Mouse (Mus musculus) ovary, postnatal 14 days (tissue): ENCODE measurements around the gene Rbfox1.

Source experiments
- DNase-seq: peaks from one replicate; pipeline ENCODE4 v3.0.0; 2022; ENCODE audit warnings: low spot score

Rbfox1 gene

DNA sequence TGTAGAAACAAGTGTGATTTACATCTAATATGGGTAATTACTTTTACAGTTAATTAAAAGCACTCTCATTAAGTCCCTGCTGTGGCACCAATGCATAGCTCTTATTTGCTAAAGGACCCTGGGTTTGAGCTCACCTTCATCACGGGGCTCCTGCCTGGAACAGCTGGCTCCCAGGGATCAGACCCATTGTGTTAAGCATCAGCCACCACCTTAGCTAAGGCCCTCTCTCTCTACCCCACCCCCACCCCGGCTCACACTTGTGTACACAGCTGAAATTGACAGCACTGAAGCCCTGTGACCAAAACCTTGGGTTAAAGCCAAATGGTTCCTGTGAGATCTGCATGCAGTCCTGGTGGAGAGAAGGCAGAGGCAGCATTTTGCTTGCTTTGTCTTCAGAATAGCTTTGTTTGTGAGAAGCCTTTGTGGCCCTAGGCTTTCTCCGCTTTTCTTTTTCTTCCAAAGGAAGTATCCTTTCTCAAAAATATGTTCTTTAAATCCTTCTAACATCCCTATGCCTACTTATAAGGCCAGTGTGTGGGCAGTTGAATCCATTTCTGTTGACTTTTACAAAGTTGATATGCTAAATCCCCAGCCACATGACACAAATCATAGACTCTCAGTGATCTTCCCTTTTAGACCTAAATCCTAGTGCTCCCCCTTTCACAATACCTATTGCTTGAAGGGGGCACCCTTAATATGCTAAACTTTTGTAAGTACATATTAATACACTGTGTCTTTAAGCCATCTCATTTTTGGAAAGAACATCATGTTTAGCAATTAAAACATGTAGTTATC, 594.7 kb downstream of the Rbfox1 start:
- no peak for DNase-seq

GRCm38 (mm10) chr16:6480411-6480728, 595.2 kb downstream of the Rbfox1 start:
- peak; percentile 51 for DNase-seq

DNA sequence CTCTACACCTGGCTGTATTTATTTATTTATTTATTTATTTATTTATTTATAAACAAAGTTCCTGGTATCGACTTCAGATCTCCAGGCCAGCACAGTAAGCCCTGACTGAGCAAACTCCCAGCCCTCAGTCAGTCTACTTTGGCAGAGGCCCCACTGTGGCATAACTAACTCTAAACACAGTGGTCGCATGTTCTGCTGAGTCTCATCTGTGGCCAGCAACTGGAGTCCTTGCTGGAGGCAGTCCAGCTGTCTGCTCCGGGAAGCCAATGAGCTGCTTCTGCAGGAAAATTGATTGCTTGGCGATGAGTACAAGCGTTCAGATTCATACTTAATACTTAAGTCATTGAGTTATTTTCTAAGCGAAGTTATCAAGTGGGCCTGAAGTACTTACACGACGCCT, 598.5 kb downstream of the Rbfox1 start:
- DNase-seq: no peak

DNA sequence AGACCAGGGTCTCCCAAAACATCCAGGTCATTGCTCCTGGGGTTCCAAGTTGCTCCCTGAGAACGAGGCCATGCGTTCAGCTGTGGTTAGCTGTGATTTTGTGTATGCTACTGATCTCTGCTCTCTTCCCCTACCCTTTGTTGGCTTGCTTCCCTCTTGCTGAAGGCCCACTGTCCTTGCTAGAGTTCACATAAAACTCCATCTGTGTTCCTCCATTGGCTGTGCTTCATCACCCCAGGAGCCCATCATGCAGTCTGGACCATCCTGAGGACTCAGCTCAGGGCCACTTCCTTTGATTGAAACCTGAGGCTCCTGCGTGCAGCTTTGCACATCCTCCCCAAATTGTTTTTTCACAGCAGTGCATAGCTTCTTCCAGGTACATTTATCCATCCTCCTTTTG, 600.5 kb downstream of the Rbfox1 start:
- no peak for DNase-seq

DNA sequence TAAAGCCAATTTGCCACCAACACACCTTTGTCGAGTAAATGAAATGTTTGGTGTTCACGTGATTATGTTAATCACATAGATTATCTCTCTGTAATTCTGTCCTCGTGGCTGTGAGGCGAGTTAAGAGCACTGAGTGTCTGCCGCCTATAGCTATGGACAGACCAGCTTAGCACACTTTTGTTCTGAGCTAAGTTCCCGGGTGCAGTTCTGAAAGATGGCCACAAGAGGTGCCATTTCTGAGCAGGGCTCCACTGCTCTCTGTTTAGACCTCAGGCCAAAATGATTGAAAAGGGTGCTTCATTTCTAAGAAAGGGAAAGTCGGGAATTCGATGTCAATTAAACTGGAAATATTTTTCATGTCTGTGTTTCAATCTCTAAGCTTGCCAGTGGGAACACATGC, 617.1 kb downstream of the Rbfox1 start:
- DNase-seq: peak; percentile 5

DNA sequence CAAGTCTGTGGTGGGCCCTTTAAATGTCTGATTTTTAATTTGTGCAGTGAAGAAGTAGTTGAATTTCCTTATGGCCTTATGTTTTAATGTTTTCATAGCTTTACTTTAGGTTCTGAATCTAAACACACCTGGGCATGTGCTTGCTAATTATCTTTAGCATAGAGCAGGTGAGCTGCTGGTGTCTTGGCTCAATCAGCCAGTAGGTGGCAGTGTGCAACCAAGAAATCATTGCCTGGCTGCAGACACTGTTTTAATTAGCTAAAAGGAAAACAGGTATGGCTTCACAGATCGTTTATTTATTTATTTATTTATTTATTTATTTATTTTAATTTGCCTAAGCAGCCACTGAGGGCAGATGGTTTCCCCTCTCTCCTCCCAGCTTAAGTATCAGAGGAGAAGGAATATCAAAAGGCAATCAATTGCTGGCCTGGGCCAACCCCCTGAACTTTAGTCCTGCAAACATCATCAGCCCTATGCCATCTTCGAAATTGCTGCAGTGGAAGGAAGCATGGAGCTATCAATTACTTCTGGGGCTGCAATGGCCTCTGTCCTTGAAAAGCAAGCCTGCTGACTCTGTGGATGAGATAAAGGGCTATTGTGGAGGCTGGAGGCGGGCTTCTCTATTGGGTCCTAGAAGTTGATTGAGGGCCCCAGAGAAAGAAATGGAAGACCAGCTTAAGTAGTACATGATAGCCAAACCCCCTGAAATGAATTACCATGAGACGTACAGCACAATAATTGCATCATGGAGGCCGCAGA, 618.6 kb downstream of the Rbfox1 start:
- peak; percentile 18 for DNase-seq

GRCm38 (mm10) chr16:6508924-6509323, 623.8 kb downstream of the Rbfox1 start:
- DNase-seq: no peak

- DNase-seq: no peak
These were observed 634.3 kb downstream of the Rbfox1 start for GRCm38 (mm10) chr16:6519474-6519873.

- no peak for DNase-seq
These were observed 640.5 kb downstream of the Rbfox1 start for GRCm38 (mm10) chr16:6525507-6526170.

- DNase-seq: no peak
These were observed 646.3 kb downstream of the Rbfox1 start for GRCm38 (mm10) chr16:6531459-6531858.

- no peak for DNase-seq
These were observed 647.2 kb downstream of the Rbfox1 start for GRCm38 (mm10) chr16:6532077-6532995.

DNA sequence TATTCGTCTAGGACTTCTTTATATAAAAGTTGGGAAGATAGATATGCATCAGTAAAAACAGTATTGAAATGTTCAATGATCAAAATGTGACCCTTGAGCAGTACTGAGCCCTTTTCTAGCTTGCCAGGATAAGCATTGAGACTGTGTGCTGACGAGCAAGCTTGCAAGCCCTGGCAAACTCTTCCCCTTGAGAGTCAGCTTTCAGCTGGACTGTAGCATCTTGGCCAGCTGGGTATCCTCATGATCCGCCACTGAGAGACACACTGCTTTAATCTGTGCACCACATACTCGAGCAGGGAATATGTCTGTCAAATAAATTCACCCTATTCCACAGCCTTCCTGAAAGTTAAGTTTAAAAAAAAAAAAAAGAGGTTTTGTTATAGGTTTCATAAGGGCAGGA, 670.6 kb downstream of the Rbfox1 start:
- no peak for DNase-seq

GRCm38 (mm10) chr16:6557726-6558125, 672.6 kb downstream of the Rbfox1 start:
- DNase-seq: no peak

DNA sequence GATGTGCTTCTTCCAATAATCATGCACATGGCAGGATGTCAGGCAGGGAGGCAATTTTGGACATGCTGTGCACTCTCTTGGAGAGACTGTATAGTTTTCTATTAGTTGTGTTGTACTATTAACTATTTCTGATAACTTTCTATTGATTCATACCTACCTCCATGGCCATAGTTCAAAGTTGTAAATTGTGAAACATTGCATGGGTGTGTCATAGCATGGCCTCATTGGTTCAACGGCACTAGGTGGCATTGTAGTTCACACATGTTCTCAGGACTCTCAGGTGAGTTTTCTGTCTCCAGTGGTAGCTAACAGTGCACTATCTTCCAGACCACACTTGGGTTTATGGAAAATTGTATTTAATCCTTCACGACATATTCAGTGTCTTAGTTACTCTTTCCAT, 699.5 kb downstream of the Rbfox1 start:
- DNase-seq: no peak

DNA sequence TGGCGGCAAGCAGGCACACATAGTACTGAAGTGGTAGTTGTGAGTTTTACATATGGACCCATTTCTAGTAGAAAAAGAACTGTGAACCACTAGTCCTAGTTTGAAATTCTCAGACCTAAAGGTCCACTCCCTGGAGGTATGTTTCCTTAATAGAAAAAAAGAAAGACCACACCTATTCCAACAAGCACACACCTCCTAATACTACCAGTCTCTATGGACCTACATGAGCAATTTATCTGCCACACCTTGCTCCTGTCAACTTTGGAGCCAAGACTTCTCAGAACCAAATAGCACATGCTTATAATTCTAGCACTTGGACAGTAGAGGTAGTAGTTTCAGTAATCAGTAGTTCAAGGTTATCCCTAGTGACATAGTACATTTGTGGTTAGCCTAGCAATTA, 700.0 kb downstream of the Rbfox1 start:
- no peak for DNase-seq

GRCm38 (mm10) chr16:6616526-6616925, 731.4 kb downstream of the Rbfox1 start:
- DNase-seq: no peak

DNA sequence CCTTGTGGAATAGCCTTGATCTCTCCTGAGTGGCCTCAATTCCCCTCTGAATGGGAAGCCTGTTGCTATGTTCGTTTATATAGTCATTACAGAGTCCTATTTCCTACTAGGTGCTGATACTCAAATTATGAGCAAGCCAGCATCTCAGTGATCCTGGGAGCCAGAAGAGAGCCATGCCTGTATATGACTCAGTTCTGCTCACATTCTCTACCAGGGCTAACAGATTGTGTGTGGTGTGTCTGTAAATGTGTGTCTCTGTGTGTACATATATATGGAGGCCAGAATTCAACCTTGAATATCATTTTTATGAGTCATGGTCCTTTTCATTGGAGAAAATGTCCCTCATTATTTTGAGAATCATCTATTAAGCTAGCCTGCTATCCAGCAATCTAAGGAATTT, 755.2 kb downstream of the Rbfox1 start:
- no peak for DNase-seq

GRCm38 (mm10) chr16:6646941-6647340, 761.8 kb downstream of the Rbfox1 start:
- no peak for DNase-seq

DNA sequence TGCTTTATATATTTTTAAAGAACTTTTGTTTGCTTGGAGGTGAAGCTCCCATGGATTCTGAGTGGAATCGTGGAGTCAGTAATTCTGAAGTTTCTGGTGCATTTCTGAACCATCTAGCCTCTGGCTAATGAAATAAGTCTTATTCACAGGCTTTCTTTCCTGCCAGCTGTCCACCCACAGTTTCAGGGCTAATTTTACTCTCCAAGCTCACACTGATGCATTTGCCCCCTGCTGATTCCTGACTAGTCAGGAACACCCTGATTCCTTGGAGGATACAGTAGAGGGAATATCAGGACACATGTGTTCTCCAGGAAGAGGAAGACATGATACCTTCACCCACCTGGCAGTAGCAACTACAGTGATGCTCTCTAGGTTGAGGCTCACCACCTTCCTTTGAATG, 763.6 kb downstream of the Rbfox1 start:
- no peak for DNase-seq

DNA sequence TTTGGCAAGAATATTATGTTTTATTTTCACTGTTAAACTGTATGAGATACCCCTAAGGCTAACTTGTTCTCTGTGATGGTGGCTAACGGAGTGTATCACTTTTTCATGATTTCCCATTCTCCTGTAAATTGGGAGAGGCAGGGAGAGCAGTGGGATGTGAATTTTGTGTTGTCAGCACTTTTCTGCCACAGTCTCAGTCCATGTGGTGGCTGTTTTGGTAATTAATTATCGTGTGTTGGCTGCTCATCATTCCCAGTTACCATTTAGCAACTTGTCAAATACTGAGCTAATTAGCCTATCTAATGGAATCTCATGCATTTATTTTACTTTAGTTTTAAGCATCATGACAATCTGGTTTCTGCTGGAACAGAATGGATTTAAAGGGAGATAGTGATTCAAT, 773.4 kb downstream of the Rbfox1 start:
- DNase-seq: no peak

GRCm38 (mm10) chr16:6686076-6686757, 801.1 kb downstream of the Rbfox1 start:
- no peak for DNase-seq
